Mouse (Mus musculus) liver, embryonic 12.5 days (tissue): Measurements from ENCODE around the gene Impdh1. TPM values are rescaled to one million over a fixed set of nuclear protein-coding genes. Genes with fewer than 3 reads are reported as not detected.

ENCODE experiments used
- ATAC-seq: fragments of 200-750 bp; cut with Nextera tagmentation; 2 replicates; pipeline ENCODE4 v1.8.0; 2017; ENCODE audit warnings: moderate number of reproducible peaks, mild to moderate bottlenecking, moderate library complexity
- H3K27ac ChIP-seq: fragments of 300-500 bp; sonication (generic); 2 replicates; pipeline ENCODE4 v1.5.1; 2016; ENCODE audit warnings: mild to moderate bottlenecking
- H3K27me3 ChIP-seq: fragments of 300-500 bp; sonication (generic); replicated peaks from 2 replicates; pipeline ENCODE4 v1.6.1; 2016; ENCODE audit warnings: mild to moderate bottlenecking, moderate library complexity
- H3K36me3 ChIP-seq: fragments of 300-500 bp; sonication (generic); 2 replicates; pipeline ENCODE4 v1.6.1; 2016; ENCODE audit warnings: mild to moderate bottlenecking, moderate library complexity
- H3K4me1 ChIP-seq: fragments of 300-500 bp; sonication (generic); 2 replicates; pipeline ENCODE4 v1.6.1; 2016
- H3K4me2 ChIP-seq: fragments of 300-500 bp; sonication (generic); 2 replicates; pipeline ENCODE4 v1.6.1; 2016; ENCODE audit warnings: mild to moderate bottlenecking, moderate library complexity
- H3K4me3 ChIP-seq: fragments of 300-500 bp; sonication (generic); 2 replicates; pipeline ENCODE4 v1.5.1; 2016; ENCODE audit warnings: mild to moderate bottlenecking, moderate library complexity
- H3K9ac ChIP-seq: fragments of 300-500 bp; sonication (generic); 2 replicates; pipeline ENCODE4 v1.6.1; 2016; ENCODE audit warnings: mild to moderate bottlenecking, moderate library complexity
- H3K9me3 ChIP-seq: fragments of 300-500 bp; sonication (generic); replicated peaks from 2 replicates; pipeline ENCODE4 v1.6.1; 2016; ENCODE audit warnings: mild to moderate bottlenecking, moderate library complexity
- WGBS: fragments of 180-500 bp; shearing (Covaris S2); methylation state at CpG from one replicate; pipeline ENCODE4 v1.1.7; 2016; ENCODE audit not compliant: insufficient replicate concordance; 5-methylcytosine and 5-hydroxymethylcytosine counted together
- polyA plus RNA-seq: library from polyadenylated mRNA; unstranded; fragments of >200 nt; fragmentation: Nextera tagmentation; extraction: Ambion mirVana; gene quantifications from 2 replicates; pipeline ENCODE4 v1.2.1, GENCODE M21; 2016

The Impdh1 gene
- polyA plus RNA-seq, 1 experiment from 2014 or later = 14.3 TPM

- H3K27me3 ChIP-seq = peaks cover 58% of the 10 kb centered on the region
- H3K27ac ChIP-seq = peak overlapping the region; percentile 6; the same call in 1 of the 2 replicates
- WGBS = 1% methylated on average over 66 of the region's 66 CpGs
- H3K4me2 ChIP-seq = peak overlapping the region; percentile 95
- peaks cover 40% of the 10 kb centered on the region for H3K4me1 ChIP-seq
- peak overlapping the region; percentile 69 for H3K9ac ChIP-seq
- H3K36me3 ChIP-seq = no peaks in the 10 kb centered on the region
- H3K4me3 ChIP-seq = peak overlapping the region; percentile 64
- H3K9me3 ChIP-seq = no peaks in the 10 kb centered on the region
- peak; percentile 74 for ATAC-seq
Measured at GRCm38 (mm10) chr6:29211806-29212492, 4.2 kb downstream of the Impdh1 start.

GRCm38 (mm10) chr6:29211146-29211545, 5.0 kb downstream of the Impdh1 start:
- H3K9ac ChIP-seq = 0 out of 2 replicates have a peak overlapping the region, but pooled peaks have one; percentile 69
- no peak for ATAC-seq
- peak overlapping the region; percentile 95 for H3K4me2 ChIP-seq
- peaks cover 52% of the 10 kb centered on the region for H3K27me3 ChIP-seq
- peaks cover 34% of the 10 kb centered on the region for H3K4me1 ChIP-seq
- H3K4me3 ChIP-seq = peak overlapping the region; percentile 64
- H3K9me3 ChIP-seq = no peaks in the 10 kb centered on the region
- peaks cover 2% of the 10 kb centered on the region; the same call in 1 of the 2 replicates for H3K36me3 ChIP-seq
- 19% methylated on average over 7 of the region's 7 CpGs for WGBS
- H3K27ac ChIP-seq = no peak overlapping the region

- Histone ChIP-seq H3K27ac (no peak overlapping the region), H3K4me2 (no peak overlapping the region), H3K4me1 (peaks cover 31% of the 10 kb centered on the region), H3K36me3 (peaks cover 7% of the 10 kb centered on the region; the same call in 1 of the 2 replicates), H3K9me3 (no peaks in the 10 kb centered on the region), H3K27me3 (peaks cover 44% of the 10 kb centered on the region), H3K9ac (no peak overlapping the region), H3K4me3 (no peak overlapping the region)
- no peak for ATAC-seq
- 57% methylated on average over 9 of the region's 9 CpGs for WGBS
Measured at GRCm38 (mm10) chr6:29210231-29210936, 5.8 kb downstream of the Impdh1 start.

GRCm38 (mm10) chr6:29208178-29208577, 8.0 kb downstream of the Impdh1 start:
- H3K4me2 ChIP-seq = no peak overlapping the region
- ATAC-seq = no peak
- H3K27ac ChIP-seq = no peak overlapping the region
- H3K9me3 ChIP-seq = no peaks in the 10 kb centered on the region
- no peak overlapping the region for H3K9ac ChIP-seq
- WGBS = 60% methylated on average over 5 of the region's 5 CpGs
- H3K4me1 ChIP-seq = peaks cover 17% of the 10 kb centered on the region
- H3K27me3 ChIP-seq = peaks cover 22% of the 10 kb centered on the region
- peaks cover 16% of the 10 kb centered on the region for H3K36me3 ChIP-seq
- no peak overlapping the region for H3K4me3 ChIP-seq

- no peak overlapping the region for H3K27ac ChIP-seq
- ATAC-seq = no peak
- WGBS = 62% methylated on average over 5 of the region's 5 CpGs
- no peak overlapping the region for H3K4me2 ChIP-seq
- peaks cover 19% of the 10 kb centered on the region for H3K36me3 ChIP-seq
- H3K9me3 ChIP-seq = no peaks in the 10 kb centered on the region
- peaks cover 11% of the 10 kb centered on the region for H3K4me1 ChIP-seq
- H3K27me3 ChIP-seq = peaks cover 12% of the 10 kb centered on the region
- H3K4me3 ChIP-seq = no peak overlapping the region
- no peak overlapping the region for H3K9ac ChIP-seq
Measured at GRCm38 (mm10) chr6:29207017-29207416, 9.1 kb downstream of the Impdh1 start.

- no peaks in the 10 kb centered on the region for H3K9me3 ChIP-seq
- 78% methylated on average over 10 of the region's 10 CpGs for WGBS
- no peak overlapping the region for H3K9ac ChIP-seq
- H3K4me2 ChIP-seq = no peak overlapping the region
- no peak for ATAC-seq
- H3K36me3 ChIP-seq = peaks cover 19% of the 10 kb centered on the region
- peaks cover 5% of the 10 kb centered on the region; the same call in 1 of the 2 replicates for H3K27me3 ChIP-seq
- H3K4me3 ChIP-seq = no peak overlapping the region
- H3K4me1 ChIP-seq = peaks cover 1% of the 10 kb centered on the region; the same call in 1 of the 2 replicates
- H3K27ac ChIP-seq = no peak overlapping the region
Measured at GRCm38 (mm10) chr6:29206006-29206405, 10.2 kb downstream of the Impdh1 start.

- H3K27ac ChIP-seq = no peak overlapping the region
- H3K4me1 ChIP-seq = no peaks in the 10 kb centered on the region
- peaks cover 19% of the 10 kb centered on the region for H3K36me3 ChIP-seq
- 50% methylated on average over 15 of the region's 15 CpGs for WGBS
- H3K9me3 ChIP-seq = no peaks in the 10 kb centered on the region
- H3K9ac ChIP-seq = no peak overlapping the region
- H3K27me3 ChIP-seq = peaks cover 14% of the 10 kb centered on the region
- no peak overlapping the region for H3K4me2 ChIP-seq
- ATAC-seq = no peak
- H3K4me3 ChIP-seq = no peak overlapping the region
Measured at GRCm38 (mm10) chr6:29204932-29205614, 11.1 kb downstream of the Impdh1 start.

GRCm38 (mm10) chr6:29203861-29204585, 12.1 kb downstream of the Impdh1 start:
- peaks cover 19% of the 10 kb centered on the region for H3K36me3 ChIP-seq
- H3K27ac ChIP-seq = no peak overlapping the region
- 65% methylated on average over 6 of the region's 6 CpGs for WGBS

GRCm38 (mm10) chr6:29203096-29203495, 13.1 kb downstream of the Impdh1 start:
- no peak overlapping the region for H3K27ac ChIP-seq
- WGBS = 77% methylated on average over 13 of the region's 13 CpGs
- H3K4me3 ChIP-seq = no peak overlapping the region
- peaks cover 33% of the 10 kb centered on the region for H3K27me3 ChIP-seq
- no peak overlapping the region for H3K4me2 ChIP-seq
- no peak overlapping the region for H3K9ac ChIP-seq
- H3K4me1 ChIP-seq = peaks cover 16% of the 10 kb centered on the region
- ATAC-seq = no peak
- no peaks in the 10 kb centered on the region for H3K9me3 ChIP-seq
- peaks cover 19% of the 10 kb centered on the region for H3K36me3 ChIP-seq

More at GRCm38 (mm10) chr6:29203861-29204585, 12.1 kb downstream of the Impdh1 start:
- no peaks in the 10 kb centered on the region for H3K9me3 ChIP-seq
- H3K4me2 ChIP-seq = no peak overlapping the region
- no peak overlapping the region for H3K9ac ChIP-seq
- ATAC-seq = no peak
- H3K4me3 ChIP-seq = no peak overlapping the region
- H3K27me3 ChIP-seq = peaks cover 25% of the 10 kb centered on the region
- peaks cover 8% of the 10 kb centered on the region for H3K4me1 ChIP-seq

GRCm38 (mm10) chr6:29201988-29202387, 14.2 kb downstream of the Impdh1 start:
- no peak overlapping the region for H3K4me3 ChIP-seq
- WGBS = 73% methylated on average over 8 of the region's 8 CpGs
- H3K27ac ChIP-seq = no peak overlapping the region
- no peak overlapping the region for H3K4me2 ChIP-seq
- peaks cover 16% of the 10 kb centered on the region for H3K4me1 ChIP-seq
- H3K36me3 ChIP-seq = peaks cover 19% of the 10 kb centered on the region
- H3K9me3 ChIP-seq = no peaks in the 10 kb centered on the region
- H3K27me3 ChIP-seq = peaks cover 44% of the 10 kb centered on the region
- no peak overlapping the region for H3K9ac ChIP-seq
- no peak for ATAC-seq

- no peaks in the 10 kb centered on the region for H3K9me3 ChIP-seq
- H3K27ac ChIP-seq = no peak overlapping the region
- H3K4me1 ChIP-seq = peaks cover 16% of the 10 kb centered on the region
- peaks cover 50% of the 10 kb centered on the region for H3K27me3 ChIP-seq
- no peak for ATAC-seq
- WGBS = 74% methylated on average over 5 of the region's 5 CpGs
- no peak overlapping the region for H3K9ac ChIP-seq
- no peak overlapping the region for H3K4me2 ChIP-seq
- H3K4me3 ChIP-seq = no peak overlapping the region
- H3K36me3 ChIP-seq = peaks cover 19% of the 10 kb centered on the region
Measured at GRCm38 (mm10) chr6:29201341-29201740, 14.8 kb downstream of the Impdh1 start.
